Mouse (Mus musculus): ENCODE measurements at regions not wholly inside any gene's neighbourhood (a gene's known extent, or its start where the extent isn't known, plus 50 kb on each side); places are given as distances from the start of the nearest gene placed in this dataset.

DNA sequence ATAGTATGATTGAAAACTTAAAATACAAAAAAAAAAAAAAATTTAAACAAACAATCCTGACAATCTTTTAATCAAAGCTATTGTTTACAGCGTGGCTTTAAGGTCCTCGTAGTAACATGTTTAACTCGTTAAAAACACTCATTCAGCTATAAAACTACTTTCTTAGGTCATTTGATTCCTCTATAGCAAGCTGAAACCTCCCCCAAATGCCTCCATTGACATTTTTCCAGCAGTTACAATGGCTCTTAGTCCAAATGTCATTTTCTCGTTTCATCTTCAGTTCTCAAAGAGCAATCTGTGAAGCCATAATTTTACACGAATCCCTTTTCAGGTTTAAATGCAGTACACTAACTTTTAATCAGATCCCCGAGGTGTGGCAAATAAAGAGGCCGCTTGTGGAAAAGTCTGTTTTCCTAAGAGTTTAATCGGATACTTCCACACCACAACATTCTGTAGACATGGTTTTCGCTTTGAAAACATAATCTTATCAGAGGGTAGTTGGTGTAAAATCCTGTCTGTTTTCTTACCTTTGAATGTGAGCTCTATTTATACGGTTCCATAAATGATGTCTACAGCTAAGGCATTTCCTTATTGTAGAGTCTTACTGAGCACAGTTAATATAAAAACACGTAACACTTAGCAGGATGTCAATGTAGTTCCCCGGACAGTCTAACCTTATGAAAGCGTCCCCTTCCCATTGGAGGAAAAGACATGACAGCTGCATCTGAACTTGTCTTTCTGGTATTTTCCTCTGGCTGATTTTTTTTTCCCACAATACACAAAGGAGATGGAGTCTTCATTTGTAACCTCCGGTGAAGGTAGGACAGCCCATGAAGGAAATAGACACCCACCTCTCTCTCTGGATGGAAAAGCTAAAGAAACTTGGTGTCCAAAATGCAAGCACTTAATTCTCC is 69.6 kb upstream of the BC052040 start:
- in situ Hi-C loops (cut with MseI, MboI): loop anchor here in 1 of 2 experiments (25.0 kb wide), 1 partner anchor 575 kb away; no protein-coding TSS in a partner anchor

DNA sequence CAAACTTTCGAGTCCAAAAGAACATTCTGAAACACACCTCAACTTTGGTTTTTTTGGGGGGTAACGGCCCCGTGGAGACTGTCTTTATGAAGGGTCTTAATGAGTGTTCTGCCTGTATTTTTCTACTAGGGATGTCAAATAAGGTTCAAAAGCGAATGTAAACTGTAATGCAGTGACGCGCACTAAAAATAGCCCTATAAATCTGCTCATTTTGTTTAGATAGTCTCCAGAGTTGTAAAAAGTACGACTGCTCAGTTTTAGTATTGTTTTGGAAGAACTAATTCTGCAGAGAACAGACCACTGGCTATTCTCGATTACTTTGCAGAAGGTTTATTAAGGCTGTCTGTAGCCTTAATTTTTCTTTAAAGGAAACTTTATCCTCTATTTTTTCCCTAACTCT is 68.6 kb upstream of the BC052040 start:
- in situ Hi-C loops (cut with MseI, MboI): loop anchor here in 1 of 2 experiments (25.0 kb wide), 1 partner anchor 574 kb away; no protein-coding TSS in a partner anchor

DNA sequence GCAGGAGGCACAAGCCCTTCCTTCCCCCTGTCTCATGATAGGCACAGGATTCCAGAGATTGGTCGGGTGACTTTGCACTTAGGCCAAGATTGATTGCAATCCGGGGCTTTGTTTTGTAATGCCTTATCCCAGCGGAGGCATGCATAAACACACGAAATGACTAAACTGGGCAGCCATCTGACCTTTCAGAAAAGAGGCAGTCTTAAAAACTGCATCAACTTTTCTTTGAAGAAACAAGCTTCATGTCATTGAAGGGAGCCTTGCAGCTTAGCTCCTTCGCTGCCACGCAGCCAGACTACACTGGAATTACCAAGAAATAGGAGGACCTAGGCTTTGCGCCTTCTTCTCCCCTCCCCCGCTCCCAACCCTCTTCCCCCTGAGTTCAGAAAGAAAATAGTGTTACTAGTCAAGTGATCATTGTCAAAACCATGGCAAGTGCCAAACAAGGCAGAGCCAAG is 67.7 kb upstream of the BC052040 start:
- in situ Hi-C loops (cut with MseI, MboI): loop anchor here in 1 of 2 experiments (25.0 kb wide), 1 partner anchor 573 kb away; no protein-coding TSS in a partner anchor

DNA sequence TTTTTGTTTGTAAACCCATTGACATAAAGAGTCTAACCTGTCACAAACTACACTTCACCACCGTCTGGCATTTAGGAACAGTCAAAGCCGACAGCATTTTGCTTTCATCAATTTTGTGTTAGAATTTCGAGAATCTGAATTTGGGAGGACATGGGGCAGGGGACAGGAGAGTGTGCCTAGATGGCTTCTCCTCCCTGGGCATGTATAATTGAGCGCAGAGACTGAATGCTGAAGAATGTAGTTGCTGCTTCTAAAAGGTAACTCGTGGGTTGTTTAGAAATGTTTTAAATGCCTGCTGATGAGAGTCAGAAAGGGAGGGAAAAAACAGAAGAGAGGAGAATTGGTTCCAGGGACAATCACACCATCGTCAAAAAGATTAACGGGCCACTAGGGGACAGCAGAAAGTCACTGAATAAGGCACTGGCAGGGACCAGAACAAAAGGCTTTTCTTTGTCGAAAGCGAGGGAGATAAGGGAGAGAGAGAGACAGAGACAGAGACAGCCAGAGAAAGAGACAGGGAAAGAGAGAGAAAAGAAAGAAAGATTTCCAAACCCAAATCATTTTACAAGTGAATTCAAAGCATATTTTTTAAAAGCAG is 66.6 kb upstream of the BC052040 start:
- in situ Hi-C loops (cut with MseI, MboI): loop anchor here in 1 of 2 experiments (25.0 kb wide), 1 partner anchor 572 kb away; no protein-coding TSS in a partner anchor

DNA sequence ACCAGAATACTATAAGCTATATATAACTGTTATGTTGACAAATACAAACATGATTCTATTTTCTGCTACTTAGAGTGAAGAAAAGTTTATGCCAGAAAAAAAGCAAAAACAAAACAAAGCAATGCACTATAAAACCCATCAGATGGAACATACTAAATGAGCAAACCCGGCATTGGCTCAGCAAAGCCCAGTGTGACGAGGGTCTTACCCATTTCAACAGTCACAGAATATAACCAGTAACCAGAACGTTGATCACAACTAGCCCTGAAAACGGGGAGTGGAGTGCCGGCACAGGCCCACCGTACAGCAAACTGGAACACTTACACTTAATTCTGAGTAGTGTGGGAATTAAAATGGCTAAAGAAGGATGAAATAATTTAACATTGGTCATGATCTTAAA is 66.0 kb upstream of the BC052040 start:
- in situ Hi-C loops (cut with MseI, MboI): loop anchor here in 1 of 2 experiments (25.0 kb wide), 1 partner anchor 572 kb away; no protein-coding TSS in a partner anchor

DNA sequence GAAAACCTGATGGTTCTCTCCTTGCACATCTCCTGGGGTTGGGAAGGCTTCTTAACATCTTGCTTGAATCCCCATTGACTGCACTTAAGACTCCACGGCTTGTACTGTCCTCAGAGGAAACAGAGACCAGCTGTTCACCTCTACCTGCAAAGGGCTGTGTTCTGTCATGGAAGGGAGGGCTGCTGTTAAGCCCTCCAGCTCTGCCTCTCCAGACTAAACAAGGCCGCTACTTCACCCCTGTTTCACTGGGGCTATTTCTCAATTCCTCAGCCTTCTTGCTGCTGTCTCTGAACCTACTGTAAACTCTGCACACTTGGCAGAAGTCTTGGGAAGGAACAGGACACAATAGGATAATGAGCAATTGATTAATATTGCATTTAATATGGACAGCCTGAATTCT is 64.7 kb upstream of the BC052040 start:
- in situ Hi-C loops (cut with MseI, MboI): loop anchor here in 1 of 2 experiments (25.0 kb wide), 1 partner anchor 570 kb away; no protein-coding TSS in a partner anchor

DNA sequence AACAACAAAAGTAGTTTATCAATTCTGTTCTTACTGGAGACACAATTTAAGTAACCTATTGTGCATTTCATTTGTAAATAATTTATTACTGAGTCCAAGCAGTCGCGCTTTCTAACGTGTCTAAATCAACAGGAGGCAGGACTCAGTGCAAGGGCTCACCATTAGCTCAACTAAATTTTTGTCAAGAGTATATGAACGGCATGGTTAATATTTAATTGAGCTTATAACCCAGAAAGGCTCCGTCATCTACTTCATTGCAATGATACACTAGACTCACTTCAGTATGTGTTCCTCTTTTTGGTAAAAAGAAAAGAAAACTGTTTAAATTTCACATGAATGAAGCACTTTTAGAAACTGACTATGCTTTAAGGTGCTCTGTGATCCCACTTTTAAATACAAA is 61.5 kb upstream of the BC052040 start:
- in situ Hi-C loops (cut with MseI, MboI): loop anchor here in 1 of 2 experiments (25.0 kb wide), 1 partner anchor 567 kb away; no protein-coding TSS in a partner anchor

DNA sequence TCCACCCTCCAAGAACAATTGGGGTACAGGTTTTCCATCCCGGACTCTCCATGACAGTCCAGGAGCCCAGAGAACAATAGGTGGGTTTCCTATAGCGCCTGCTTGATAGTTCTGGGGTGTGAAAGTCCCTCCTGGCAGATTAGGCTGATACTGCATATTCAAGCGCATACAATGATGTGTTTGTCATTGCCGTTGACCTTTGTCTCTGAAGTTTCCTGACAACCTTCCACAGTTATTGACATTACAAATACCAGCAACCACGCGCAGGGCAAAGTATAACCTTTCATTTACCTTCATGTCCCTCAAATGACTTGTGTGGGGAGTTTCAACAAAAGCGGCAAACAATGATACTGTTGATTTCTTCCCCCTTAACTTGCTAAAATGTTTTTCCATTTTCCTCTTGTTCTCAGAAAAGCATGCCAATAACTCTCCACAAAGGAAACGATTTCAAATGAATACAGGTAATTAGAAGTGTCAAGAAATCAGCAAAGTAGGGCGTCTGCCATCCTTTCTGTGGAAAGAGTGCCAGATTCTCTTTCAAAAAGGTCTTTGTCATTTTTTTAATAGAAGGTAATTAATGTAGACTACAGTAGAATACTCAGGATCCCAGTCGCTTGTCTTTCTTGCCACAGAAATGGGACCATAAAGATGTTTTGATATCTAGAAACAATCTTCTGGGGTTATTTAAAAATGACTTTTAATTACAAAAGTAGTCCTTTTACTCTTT is 60.9 kb upstream of the BC052040 start:
- in situ Hi-C loops (cut with MseI, MboI): loop anchor here in 1 of 2 experiments (25.0 kb wide), 1 partner anchor 567 kb away; no protein-coding TSS in a partner anchor

DNA sequence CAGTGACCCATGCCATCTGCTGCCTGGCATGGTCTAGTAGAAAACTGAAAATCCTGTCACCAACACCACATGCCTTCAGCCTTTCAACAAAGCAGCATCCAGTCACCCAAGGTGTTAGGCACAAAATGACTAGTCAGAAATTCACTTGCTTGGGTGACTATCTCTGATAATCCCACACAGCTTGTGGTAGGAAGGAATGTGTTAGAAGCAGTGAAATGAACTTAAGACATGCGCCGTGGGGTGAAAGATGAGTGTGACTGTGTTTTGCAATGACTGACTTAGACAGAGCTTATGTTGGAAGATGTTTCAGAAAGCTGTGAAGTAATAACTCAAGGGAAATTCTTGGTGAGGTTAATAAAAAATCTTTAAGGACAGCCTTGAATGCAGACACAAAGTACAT is 51.6 kb upstream of the BC052040 start:
- in situ Hi-C loops (cut with MseI, MboI): no loop called here

Data from mouse trophoblast stem cell (cell line).